Mouse (Mus musculus): ENCODE data around the gene Cgnl1.
A peak's percentile ranks its signal among the peaks of the same experiment; 100 is the strongest.

Cgnl1 gene

GRCm38 (mm10) chr9:71722366-71722765 lies 49.0 kb downstream of the Cgnl1 start:
- DNase-seq (ENCODE audit: low read depth, low spot score), result no peak

- no peak for DNase-seq (ENCODE audit: low read depth, low spot score)
These were observed 54.4 kb downstream of the Cgnl1 start for GRCm38 (mm10) chr9:71716995-71717394.

- DNase-seq (ENCODE audit: low read depth, low spot score), result no peak
These were observed 60.6 kb downstream of the Cgnl1 start for GRCm38 (mm10) chr9:71710776-71711175.

- DNase-seq (ENCODE audit: low read depth, low spot score), result no peak
These were observed 62.2 kb downstream of the Cgnl1 start for GRCm38 (mm10) chr9:71709199-71709598.

GRCm38 (mm10) chr9:71707989-71708388 lies 63.4 kb downstream of the Cgnl1 start:
- DNase-seq (ENCODE audit: low read depth, low spot score), result no peak

GRCm38 (mm10) chr9:71704332-71705014 lies 66.9 kb downstream of the Cgnl1 start:
- no peak for DNase-seq (ENCODE audit: low read depth, low spot score)

GRCm38 (mm10) chr9:71699087-71699486 lies 72.3 kb downstream of the Cgnl1 start:
- DNase-seq (ENCODE audit: low read depth, low spot score), result no peak

GRCm38 (mm10) chr9:71698116-71698515 lies 73.3 kb downstream of the Cgnl1 start:
- no peak for DNase-seq (ENCODE audit: low read depth, low spot score)

- DNase-seq (ENCODE audit: low read depth, low spot score), result no peak
These were observed 74.2 kb downstream of the Cgnl1 start for GRCm38 (mm10) chr9:71697189-71697588.

GRCm38 (mm10) chr9:71696762-71697161 lies 74.6 kb downstream of the Cgnl1 start:
- peak; percentile 65 for DNase-seq (ENCODE audit: low read depth, low spot score)

- DNase-seq (ENCODE audit: low read depth, low spot score), result no peak
These were observed 76.3 kb downstream of the Cgnl1 start for GRCm38 (mm10) chr9:71695133-71695532.

GRCm38 (mm10) chr9:71694223-71694622 lies 77.2 kb downstream of the Cgnl1 start:
- no peak for DNase-seq (ENCODE audit: low read depth, low spot score)

- no peak for DNase-seq (ENCODE audit: low read depth, low spot score)
These were observed 77.6 kb downstream of the Cgnl1 start for GRCm38 (mm10) chr9:71693771-71694170.

- DNase-seq (ENCODE audit: low read depth, low spot score), result no peak
These were observed 79.2 kb downstream of the Cgnl1 start for GRCm38 (mm10) chr9:71692165-71692564.

- DNase-seq (ENCODE audit: low read depth, low spot score), result no peak
These were observed 81.9 kb downstream of the Cgnl1 start for GRCm38 (mm10) chr9:71689369-71690073.

- no peak for DNase-seq (ENCODE audit: low read depth, low spot score)
These were observed 84.9 kb downstream of the Cgnl1 start for GRCm38 (mm10) chr9:71686463-71686862.

GRCm38 (mm10) chr9:71684772-71685171 lies 86.6 kb downstream of the Cgnl1 start:
- no peak for DNase-seq (ENCODE audit: low read depth, low spot score)

GRCm38 (mm10) chr9:71680381-71680780 lies 91.0 kb downstream of the Cgnl1 start:
- DNase-seq (ENCODE audit: low read depth, low spot score), result no peak

GRCm38 (mm10) chr9:71679103-71679815 lies 92.1 kb downstream of the Cgnl1 start:
- peak; percentile 38 for DNase-seq (ENCODE audit: low read depth, low spot score)

- no peak for DNase-seq (ENCODE audit: low read depth, low spot score)
These were observed 94.3 kb downstream of the Cgnl1 start for GRCm38 (mm10) chr9:71676988-71677688.

- no peak for DNase-seq (ENCODE audit: low read depth, low spot score)
These were observed 95.5 kb downstream of the Cgnl1 start for GRCm38 (mm10) chr9:71675799-71676414.

GRCm38 (mm10) chr9:71675216-71675615 lies 96.2 kb downstream of the Cgnl1 start:
- DNase-seq (ENCODE audit: low read depth, low spot score), result no peak
